Mouse (Mus musculus): ENCODE data around the gene Alas2. TPM values are rescaled to one million over a fixed set of nuclear protein-coding genes. Genes with fewer than 3 reads are reported as not detected.

Gene Alas2
- polyA plus RNA-seq, 1 experiment from 2014 or later = 37.6 TPM

DNA sequence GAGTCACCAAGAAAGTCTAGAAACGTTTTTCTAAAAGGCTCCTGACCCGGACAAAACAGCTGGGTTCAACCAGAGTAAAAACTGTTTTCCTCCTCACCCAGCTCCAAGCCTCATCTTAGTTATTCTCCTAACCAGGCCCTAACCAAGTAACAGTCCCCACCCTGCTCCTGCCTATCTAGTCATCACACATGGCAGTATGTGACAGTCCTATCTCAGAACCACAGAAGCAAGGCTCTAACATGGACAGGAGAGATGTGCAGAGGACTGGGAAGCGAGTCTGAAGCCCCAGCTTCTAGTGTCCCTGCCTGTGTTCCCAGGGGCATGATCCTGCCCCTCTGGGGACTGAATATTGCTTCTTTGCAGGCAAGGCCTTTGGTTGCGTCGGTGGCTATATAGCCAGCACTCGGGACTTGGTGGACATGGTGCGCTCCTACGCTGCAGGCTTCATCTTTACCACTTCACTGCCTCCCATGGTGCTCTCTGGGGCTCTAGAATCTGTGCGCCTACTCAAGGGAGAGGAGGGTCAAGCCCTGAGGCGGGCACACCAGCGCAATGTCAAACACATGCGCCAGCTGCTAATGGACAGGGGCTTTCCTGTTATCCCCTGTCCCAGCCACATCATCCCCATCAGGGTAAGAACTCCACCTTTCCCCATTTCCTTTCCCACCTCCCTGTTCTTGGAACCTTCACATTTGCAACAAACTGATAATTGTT lies 17.6 kb downstream of the Alas2 start:
- no peaks in the 10 kb centered on the region for H3K4me1 ChIP-seq
- H3K27ac ChIP-seq (replicated peaks) = no peak overlapping the region
- no peaks in the 10 kb centered on the region for H3K36me3 ChIP-seq
- H3K4me2 ChIP-seq = no peak overlapping the region
- H3K9me3 ChIP-seq (replicated peaks) = no peaks in the 10 kb centered on the region
- WGBS = 91% methylated on average over 12 of the region's 12 CpGs
- H3K27me3 ChIP-seq (replicated peaks) = peaks cover 10% of the 10 kb centered on the region
- no peak overlapping the region for H3K4me3 ChIP-seq (replicated peaks)
- no peak for ATAC-seq (ENCODE audit: low FRiP score)
- H3K9ac ChIP-seq (replicated peaks) = no peak overlapping the region

DNA sequence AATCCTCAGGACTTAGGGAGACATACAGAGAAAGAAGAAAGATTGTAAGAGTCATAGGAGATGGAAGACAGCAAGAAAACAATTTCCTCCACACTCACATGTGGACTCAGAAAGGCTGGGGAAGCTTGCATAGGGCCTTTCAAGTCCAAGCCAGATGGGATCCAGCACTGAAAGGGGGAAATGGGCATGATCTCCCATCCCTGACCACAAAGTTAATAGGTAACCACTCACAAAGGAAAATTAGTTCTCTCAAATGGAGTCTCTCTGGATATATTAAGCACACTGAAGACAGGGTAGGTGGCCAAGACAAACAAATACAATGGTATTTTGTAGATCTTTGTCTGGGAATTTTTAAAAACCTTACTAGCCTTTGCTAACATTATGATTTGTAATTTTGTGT lies 34.7 kb downstream of the Alas2 start:
- Histone ChIP-seq H3K36me3 (peaks cover 17% of the 10 kb centered on the region; the same call in 1 of the 2 replicates), H3K27ac (replicated peaks) (no peak overlapping the region), H3K4me3 (replicated peaks) (no peak overlapping the region), H3K4me2 (no peak overlapping the region), H3K9ac (replicated peaks) (no peak overlapping the region), H3K27me3 (replicated peaks) (no peaks in the 10 kb centered on the region), H3K4me1 (peaks cover 4% of the 10 kb centered on the region; the same call in 1 of the 2 replicates), H3K9me3 (replicated peaks) (no peaks in the 10 kb centered on the region)
- no peak for ATAC-seq (ENCODE audit: low FRiP score)

DNA sequence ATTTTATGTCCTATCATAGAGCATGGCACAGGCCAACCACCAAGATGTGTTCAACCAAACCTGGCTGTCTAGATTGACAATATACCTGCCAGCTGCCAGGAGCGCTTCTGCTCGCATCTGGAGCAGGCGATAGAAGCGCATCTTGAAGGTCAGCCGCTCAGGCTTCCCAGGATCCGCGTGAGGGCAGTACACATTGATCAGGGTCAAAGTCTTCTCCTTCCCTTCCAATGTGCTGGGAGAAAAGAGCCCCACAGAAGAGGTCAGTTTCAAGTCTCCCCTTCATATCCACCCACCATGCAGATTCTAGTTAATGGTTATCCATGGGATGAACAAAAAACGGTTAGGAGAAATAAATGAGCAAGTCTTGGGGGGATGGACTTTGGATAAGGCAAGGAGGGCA lies 37.9 kb downstream of the Alas2 start:
- Histone ChIP-seq H3K9me3 (replicated peaks) (no peaks in the 10 kb centered on the region), H3K27ac (replicated peaks) (no peak overlapping the region), H3K4me3 (replicated peaks) (no peak overlapping the region), H3K27me3 (replicated peaks) (no peaks in the 10 kb centered on the region), H3K9ac (replicated peaks) (no peak overlapping the region), H3K36me3 (peaks cover 17% of the 10 kb centered on the region; the same call in 1 of the 2 replicates), H3K4me1 (peaks cover 11% of the 10 kb centered on the region; the same call in 1 of the 2 replicates), H3K4me2 (no peak overlapping the region)
- WGBS = 95% methylated on average over 8 of the region's 8 CpGs
- no peak for ATAC-seq (ENCODE audit: low FRiP score)

DNA sequence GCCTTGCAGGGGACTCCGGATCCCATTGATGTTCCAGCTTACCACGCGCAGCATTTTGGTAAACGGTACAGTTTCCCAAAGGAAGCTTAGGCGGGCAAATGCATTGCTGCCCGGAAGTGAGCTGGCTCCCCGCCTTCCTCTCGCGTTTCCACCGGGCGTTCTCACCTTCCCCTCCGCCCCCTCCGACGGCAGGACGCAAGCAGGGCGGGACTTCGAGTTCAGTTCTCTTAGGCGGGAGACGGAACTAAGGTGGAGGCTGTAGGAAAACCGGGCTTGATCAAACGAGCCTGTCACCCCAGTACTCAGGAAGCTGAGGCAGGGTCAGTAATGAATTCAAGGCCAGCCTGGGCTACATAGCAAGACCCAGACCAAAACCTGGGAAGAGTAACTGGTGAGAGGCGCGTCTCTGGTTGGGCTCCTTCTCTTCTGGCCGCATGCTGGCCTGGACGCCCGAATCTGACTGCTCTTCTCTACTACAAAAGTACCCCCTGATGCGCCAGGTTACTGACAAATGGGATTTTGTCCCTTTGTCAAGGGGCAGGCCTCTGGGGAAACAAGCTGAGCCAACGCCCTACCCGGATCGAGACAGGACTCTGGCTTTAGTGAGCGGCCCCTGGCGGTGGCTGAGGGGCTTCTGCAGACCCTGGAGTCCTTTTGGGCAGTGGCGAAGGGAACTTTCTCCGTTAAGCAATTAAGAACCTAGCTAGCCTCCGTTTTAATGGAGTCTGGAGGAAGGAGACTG lies 41.0 kb downstream of the Alas2 start, which contains the start of gene Pfkfb1:
TSS of gene Pfkfb1 (plus strand) at position 207 of the 742 bp plus-strand sequence.
- Histone ChIP-seq H3K4me3 (replicated peaks) (peak within 1 kb of the TSS; percentile 53), H3K27me3 (replicated peaks) (no peaks in the 10 kb centered on the region; the same call in 1 of the 2 replicates), H3K9ac (replicated peaks) (peak within 1 kb of the TSS; percentile 54), H3K4me1 (peaks cover 11% of the 10 kb centered on the region; the same call in 1 of the 2 replicates), H3K9me3 (replicated peaks) (no peaks in the 10 kb centered on the region), H3K4me2 (peak within 1 kb of the TSS; percentile 59), H3K27ac (replicated peaks) (peak within 1 kb of the TSS; percentile 81), H3K36me3 (peaks cover 10% of the 10 kb centered on the region; the same call in 1 of the 2 replicates)
- 24% methylated on average over 35 of the region's 35 CpGs for WGBS
- ATAC-seq (ENCODE audit: low FRiP score) = peak; percentile 97

DNA sequence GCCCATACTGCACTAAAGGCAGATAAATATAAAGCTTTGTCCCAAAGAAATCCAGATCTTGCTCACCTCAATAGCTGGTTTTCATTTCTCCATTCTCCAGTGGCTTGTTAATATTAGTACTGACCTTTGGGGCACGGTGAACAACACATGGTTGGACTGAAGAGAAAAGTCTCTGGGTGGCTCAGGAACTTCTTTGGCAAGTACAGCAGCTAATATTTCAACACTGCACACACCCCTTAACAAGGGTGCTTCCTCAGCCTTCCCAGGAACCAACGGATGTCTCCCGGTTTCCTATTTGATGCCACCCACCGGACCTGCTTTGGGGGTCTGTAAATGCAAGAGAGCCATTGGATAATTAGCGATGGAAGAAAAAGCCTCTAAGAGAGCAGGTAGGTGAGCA lies 42.5 kb downstream of the Alas2 start, which contains the start of gene Apex2:
TSS of gene Apex2 (minus strand) at position 173 of the 400 bp plus-strand sequence.
- Histone ChIP-seq H3K9me3 (replicated peaks) (no peaks in the 10 kb centered on the region), H3K4me3 (replicated peaks) (peak within 1 kb of the TSS; percentile 53; the same call in 1 of the 2 replicates), H3K27ac (replicated peaks) (no peak within 1 kb of the TSS), H3K4me1 (peaks cover 11% of the 10 kb centered on the region; the same call in 1 of the 2 replicates), H3K9ac (replicated peaks) (no peak within 1 kb of the TSS), H3K36me3 (peaks cover 10% of the 10 kb centered on the region; the same call in 1 of the 2 replicates), H3K27me3 (replicated peaks) (peaks cover 3% of the 10 kb centered on the region), H3K4me2 (peak within 1 kb of the TSS; percentile 59)
- WGBS = 78% methylated on average over 5 of the region's 5 CpGs
- ATAC-seq (ENCODE audit: low FRiP score) = no peak

DNA sequence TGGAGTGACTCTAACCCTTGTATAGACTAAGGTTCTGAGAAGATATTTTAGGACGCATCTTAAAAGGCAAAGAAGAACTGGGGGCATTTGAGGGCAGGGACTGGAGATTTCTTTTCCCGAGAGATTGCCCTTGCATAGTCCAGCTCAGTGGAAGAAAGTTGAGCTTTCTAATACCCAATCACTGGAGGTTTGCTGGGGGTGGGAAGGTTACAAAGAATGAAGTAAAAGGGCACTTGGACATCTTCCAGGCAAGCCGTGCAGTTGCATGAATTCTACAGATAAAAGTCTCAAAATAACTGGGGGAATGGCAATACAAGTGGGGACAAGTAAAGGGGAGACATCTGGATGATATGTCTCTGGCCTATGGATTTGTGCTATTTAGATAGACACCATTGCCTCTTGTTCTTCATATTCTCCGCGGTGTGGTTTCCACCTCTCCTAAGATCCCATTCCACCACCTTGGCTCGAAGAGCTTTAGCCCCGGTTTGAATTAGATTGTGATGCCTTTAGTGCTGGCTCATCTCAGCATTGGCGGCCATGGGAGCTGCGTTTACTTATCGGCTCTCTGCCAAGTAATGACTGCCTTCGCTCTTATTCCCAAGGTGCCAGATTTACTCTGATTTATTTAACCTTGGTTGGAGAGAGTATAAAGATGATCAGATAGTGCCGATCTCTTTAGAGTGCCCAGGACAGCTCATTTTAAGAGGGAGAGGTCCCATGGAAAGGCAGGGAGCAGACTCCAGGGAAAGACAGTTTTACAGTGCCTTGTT lies 46.3 kb downstream of the Alas2 start:
- Histone ChIP-seq H3K4me2 (no peak overlapping the region), H3K27ac (replicated peaks) (no peak overlapping the region), H3K9ac (replicated peaks) (no peak overlapping the region), H3K27me3 (replicated peaks) (peaks cover 3% of the 10 kb centered on the region), H3K4me1 (peaks cover 3% of the 10 kb centered on the region; the same call in 1 of the 2 replicates), H3K4me3 (replicated peaks) (no peak overlapping the region), H3K36me3 (no peaks in the 10 kb centered on the region), H3K9me3 (replicated peaks) (no peaks in the 10 kb centered on the region)
- no peak for ATAC-seq (ENCODE audit: low FRiP score)
- WGBS = 84% methylated on average over 12 of the region's 12 CpGs

DNA sequence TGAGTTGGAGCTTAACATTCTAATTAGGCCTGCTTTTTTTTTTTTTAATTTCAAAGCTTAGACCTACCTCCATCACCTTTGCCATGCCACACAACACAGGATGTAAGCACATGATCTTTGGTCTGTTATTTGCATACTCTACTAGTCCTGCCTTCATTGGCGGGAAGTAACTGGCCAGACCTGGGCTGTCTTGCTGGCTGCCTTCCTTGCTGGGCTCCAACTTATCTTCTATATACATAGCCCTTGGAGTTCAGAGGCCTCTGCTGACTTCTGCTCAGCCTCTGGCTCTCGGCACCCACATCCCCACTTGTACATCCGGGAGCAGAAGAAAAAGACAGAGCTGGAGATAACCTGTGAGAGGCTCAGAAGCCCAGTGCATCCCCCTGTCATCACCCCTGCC lies 47.0 kb downstream of the Alas2 start:
- no peak overlapping the region for H3K4me2 ChIP-seq
- peaks cover 3% of the 10 kb centered on the region for H3K27me3 ChIP-seq (replicated peaks)
- no peak for ATAC-seq (ENCODE audit: low FRiP score)
- H3K4me3 ChIP-seq (replicated peaks) = no peak overlapping the region
- H3K27ac ChIP-seq (replicated peaks) = no peak overlapping the region
- no peaks in the 10 kb centered on the region for H3K4me1 ChIP-seq
- H3K9ac ChIP-seq (replicated peaks) = no peak overlapping the region
- WGBS = 94% methylated on average over 3 of the region's 3 CpGs
- no peaks in the 10 kb centered on the region for H3K9me3 ChIP-seq (replicated peaks)
- H3K36me3 ChIP-seq = no peaks in the 10 kb centered on the region

DNA sequence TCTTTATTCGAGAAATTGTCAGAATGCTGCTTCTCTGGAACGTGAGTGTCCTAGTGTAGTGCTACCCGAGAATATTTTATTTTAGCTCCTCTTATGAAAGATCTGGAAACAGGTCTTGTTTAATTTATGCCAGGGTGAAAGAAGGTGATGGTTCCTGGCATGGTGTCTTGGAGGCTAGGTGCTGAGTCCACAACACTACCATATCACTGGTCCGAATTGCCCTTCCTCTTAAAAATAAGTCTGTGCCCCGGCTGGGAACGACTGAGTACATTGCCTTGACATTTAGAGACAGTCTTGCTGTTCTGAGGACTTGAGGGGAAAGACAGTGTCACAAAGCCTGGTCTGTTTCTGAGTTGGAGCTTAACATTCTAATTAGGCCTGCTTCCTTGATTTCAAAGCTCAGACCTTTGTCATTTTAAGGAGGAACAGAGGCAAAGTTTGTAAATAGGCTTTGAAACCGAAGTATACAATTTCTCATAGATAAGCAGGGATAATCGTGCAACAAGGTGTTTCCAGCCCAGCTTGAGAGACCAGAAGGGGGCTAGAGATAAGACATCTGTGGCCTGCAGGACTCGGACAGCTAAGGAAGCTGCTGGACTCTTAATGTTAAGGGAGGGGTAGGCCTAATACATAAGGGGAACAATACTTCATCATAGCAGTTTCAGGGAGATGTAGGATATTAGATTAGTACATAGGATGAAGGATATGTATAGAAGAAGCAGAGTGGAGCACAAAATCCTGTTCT lies 48.0 kb downstream of the Alas2 start:
- no peak overlapping the region for H3K9ac ChIP-seq (replicated peaks)
- H3K27ac ChIP-seq (replicated peaks) = no peak overlapping the region
- no peaks in the 10 kb centered on the region for H3K36me3 ChIP-seq
- no peak overlapping the region for H3K4me3 ChIP-seq (replicated peaks)
- peaks cover 3% of the 10 kb centered on the region for H3K27me3 ChIP-seq (replicated peaks)
- H3K9me3 ChIP-seq (replicated peaks) = no peaks in the 10 kb centered on the region
- no peak overlapping the region for H3K4me2 ChIP-seq
- ATAC-seq (ENCODE audit: low FRiP score) = no peak
- 82% methylated on average over 9 of the region's 9 CpGs for WGBS
- no peaks in the 10 kb centered on the region for H3K4me1 ChIP-seq

DNA sequence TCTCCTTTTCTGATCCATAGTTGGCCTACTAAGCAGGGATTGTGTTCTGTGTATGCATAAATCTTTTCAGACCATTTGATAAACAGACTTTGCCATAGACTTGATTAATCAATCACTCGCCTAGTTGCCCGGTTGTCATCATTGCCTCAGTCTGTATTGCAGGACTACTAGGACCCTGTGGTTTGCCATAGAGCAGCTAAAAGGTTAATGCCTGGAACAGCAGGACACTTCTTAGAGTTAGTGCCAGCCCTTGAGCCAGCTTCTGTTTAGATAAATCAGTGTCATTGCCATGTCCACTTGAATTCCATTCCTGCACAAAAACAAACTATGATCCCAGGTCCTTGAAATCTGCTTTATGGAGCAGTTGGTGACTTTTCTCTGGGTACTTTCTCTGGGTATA lies 51.7 kb downstream of the Alas2 start:
- Histone ChIP-seq H3K4me3 (replicated peaks) (no peak overlapping the region), H3K27ac (replicated peaks) (no peak overlapping the region), H3K4me2 (no peak overlapping the region), H3K27me3 (replicated peaks) (no peaks in the 10 kb centered on the region; the same call in 1 of the 2 replicates), H3K4me1 (no peaks in the 10 kb centered on the region), H3K9me3 (replicated peaks) (no peaks in the 10 kb centered on the region), H3K36me3 (no peaks in the 10 kb centered on the region), H3K9ac (replicated peaks) (no peak overlapping the region)
- 73% methylated on average over 2 of the region's 2 CpGs for WGBS
- ATAC-seq (ENCODE audit: low FRiP score) = no peak

All from neural tube, embryonic 15.5 days (tissue).